Mouse (Mus musculus): ENCODE results near the gene Prpf6.

DNA sequence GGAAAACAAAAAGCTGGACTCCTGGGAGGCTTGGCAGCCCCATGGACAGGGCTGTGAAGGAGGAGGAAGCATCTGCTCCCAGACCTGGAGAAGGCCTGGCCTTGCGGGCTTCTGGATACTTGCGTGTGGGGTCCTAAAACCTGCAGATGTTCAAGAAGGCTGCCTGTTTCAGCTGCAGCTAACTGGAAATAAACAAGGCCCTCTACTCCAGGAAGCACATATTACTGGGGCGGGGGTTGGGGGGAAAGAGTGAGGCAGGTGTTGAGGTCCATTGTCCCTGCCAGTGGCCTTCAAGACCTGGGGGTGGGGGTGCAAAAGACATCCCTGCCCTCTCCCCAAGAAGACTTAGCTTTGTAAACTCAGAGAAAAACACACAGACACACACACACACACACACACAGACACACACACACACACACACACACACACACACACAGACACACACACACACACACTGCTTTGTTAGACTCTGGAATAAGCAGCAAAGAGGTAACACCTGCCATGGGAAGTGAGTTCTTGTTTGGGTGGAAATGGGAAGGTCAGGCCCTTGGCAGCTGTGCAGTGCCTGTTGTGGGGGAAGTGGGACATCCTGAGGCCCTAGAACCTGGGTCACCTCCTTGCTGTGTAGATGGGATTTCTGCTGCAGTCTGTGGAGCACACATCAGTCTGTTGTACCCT, 71.1 kb downstream of the Prpf6 start:
- no peak for TF ChIP-seq CTCF (IDR thresholded peaks at IDR 0.05; ENCODE audit: extremely low read depth, insufficient read length, insufficient replicate concordance, low read depth, low read length)
- TF ChIP-seq POLR2A (IDR thresholded peaks at IDR 0.05; ENCODE audit: low read depth, low read length), result no peak

Data from small intestine, adult 2 months (tissue).